Mouse (Mus musculus) ES-Bruce4 (cell line): Measurements from ENCODE around the gene Prdm16. TPM values are rescaled to one million over a fixed set of nuclear protein-coding genes. Genes with fewer than 3 reads are reported as not detected.

ENCODE experiments used
- H3K27ac ChIP-seq: 2 replicates; pipeline ENCODE4 v1.5.1; 2012; ENCODE audit warnings: low read length, inconsistent platforms; ENCODE audit not compliant: insufficient read depth
- H3K27me3 ChIP-seq: 2 replicates; pipeline ENCODE4 v1.6.1; 2012; ENCODE audit warnings: mild to moderate bottlenecking, low read length, inconsistent platforms; ENCODE audit not compliant: control insufficient read depth, poor library complexity, insufficient read depth, severe bottlenecking
- H3K36me3 ChIP-seq: 2 replicates; pipeline ENCODE4 v1.6.1; 2012; ENCODE audit warnings: inconsistent platforms, mild to moderate bottlenecking, low read length, moderate library complexity; ENCODE audit not compliant: control insufficient read depth, poor library complexity, insufficient read depth, severe bottlenecking
- H3K4me1 ChIP-seq: one replicate; pipeline ENCODE4 v1.8.1; 2011; ENCODE audit warnings: low read length; ENCODE audit not compliant: control insufficient read depth, insufficient read depth
- H3K4me3 ChIP-seq: 2 replicates; pipeline ENCODE4 v1.5.1; 2011; ENCODE audit warnings: low read depth, mild to moderate bottlenecking, low read length
- H3K9ac ChIP-seq: 2 replicates; pipeline ENCODE4 v1.6.1; 2012; ENCODE audit warnings: low read depth, mild to moderate bottlenecking, inconsistent platforms; ENCODE audit not compliant: poor library complexity, severe bottlenecking
- H3K9me3 ChIP-seq: replicated peaks from 2 replicates; pipeline ENCODE4 v1.6.1; 2012; ENCODE audit warnings: mild to moderate bottlenecking, low read length, inconsistent platforms; ENCODE audit not compliant: control insufficient read depth, poor library complexity, insufficient read depth, severe bottlenecking
- CTCF ChIP-seq: IDR thresholded peaks from one replicate; pipeline ENCODE4 v1.8.1; 2011; ENCODE audit warnings: low read depth, low read length
- EP300 ChIP-seq: IDR thresholded peaks from 2 replicates; pipeline ENCODE4 v1.6.1; 2011; ENCODE audit warnings: low read depth, low read length; ENCODE audit not compliant: insufficient read depth
- POLR2A ChIP-seq: IDR thresholded peaks from one replicate; pipeline ENCODE4 v1.8.1; 2011; ENCODE audit warnings: low read length; ENCODE audit not compliant: insufficient read depth
- polyA plus RNA-seq: library from polyadenylated mRNA; stranded (reverse); fragments of >200 nt; gene quantifications from 2 replicates; pipeline ENCODE4 v1.2.4, GENCODE M21; 2011; ENCODE audit warnings: low read depth; ENCODE audit not compliant: missing spikeins, insufficient read depth, insufficient read length

Prdm16 gene
- polyA plus RNA-seq, 1 experiment: 3.1 TPM

DNA sequence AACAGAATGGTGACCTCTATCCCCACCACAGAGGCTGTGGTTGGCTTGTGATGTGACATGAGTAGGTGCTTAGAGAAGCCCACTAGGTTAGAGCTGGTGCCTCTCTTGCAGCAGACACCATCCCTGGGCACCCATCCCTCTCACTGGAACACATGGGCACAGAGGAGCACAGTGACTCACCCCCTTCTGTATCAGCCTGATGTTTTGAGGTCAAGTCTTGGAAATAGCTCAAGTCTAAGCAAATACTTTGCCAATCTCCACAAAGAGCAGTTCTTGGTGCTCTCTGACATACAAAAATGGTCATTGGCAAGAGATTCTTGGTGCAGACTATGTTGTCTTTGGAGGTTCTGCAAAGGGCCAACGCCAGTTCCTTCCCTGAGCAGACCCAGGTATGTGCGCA, 257.8 kb downstream of the Prdm16 start:
- no peak for TF ChIP-seq EP300
- TF ChIP-seq CTCF: no peak
- no peak for TF ChIP-seq POLR2A
- Histone ChIP-seq H3K9ac (no peak overlapping the region), H3K4me1 (no peaks in the 10 kb centered on the region), H3K4me3 (no peak overlapping the region), H3K36me3 (no peaks in the 10 kb centered on the region), H3K27ac (no peak overlapping the region), H3K27me3 (no peaks in the 10 kb centered on the region), H3K9me3 (no peaks in the 10 kb centered on the region)

DNA sequence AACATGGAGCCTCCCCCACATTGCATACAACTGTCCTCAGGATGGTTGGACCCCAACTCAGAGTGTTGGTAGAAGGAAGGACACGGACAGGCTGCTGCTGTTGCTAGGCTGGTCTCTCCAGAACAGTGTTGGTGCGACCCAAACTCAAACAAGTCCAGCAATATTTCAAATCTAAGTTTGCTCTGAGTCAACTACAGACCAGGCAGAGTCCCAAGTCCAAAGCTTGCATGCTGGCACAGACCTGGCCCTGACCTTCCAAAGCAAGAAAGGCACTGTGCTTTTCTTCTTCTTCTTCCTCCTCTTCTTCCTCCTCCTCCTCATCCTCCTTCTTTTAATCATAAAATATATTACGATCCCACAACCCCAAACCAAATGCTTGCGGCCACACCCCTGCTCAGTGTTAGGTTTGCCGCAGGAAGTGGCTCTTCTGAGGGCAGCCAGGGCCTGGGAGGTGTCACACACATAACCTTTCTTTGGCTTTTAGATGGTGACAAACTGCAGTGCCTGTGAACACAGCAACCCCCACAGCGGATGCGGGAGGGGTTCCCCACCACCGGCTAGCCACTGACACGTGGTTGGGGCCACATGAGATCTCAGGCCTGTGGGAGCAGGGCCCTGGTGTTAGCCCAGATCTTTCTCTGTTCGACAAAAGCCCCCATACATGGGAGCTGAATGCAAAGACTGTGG, 260.6 kb downstream of the Prdm16 start:
- no peak overlapping the region for H3K27ac ChIP-seq
- no peaks in the 10 kb centered on the region for H3K4me1 ChIP-seq
- no peaks in the 10 kb centered on the region for H3K36me3 ChIP-seq
- TF ChIP-seq CTCF: no peak
- H3K27me3 ChIP-seq: no peaks in the 10 kb centered on the region
- H3K9ac ChIP-seq: no peak overlapping the region
- H3K4me3 ChIP-seq: no peak overlapping the region
- H3K9me3 ChIP-seq: no peaks in the 10 kb centered on the region

DNA sequence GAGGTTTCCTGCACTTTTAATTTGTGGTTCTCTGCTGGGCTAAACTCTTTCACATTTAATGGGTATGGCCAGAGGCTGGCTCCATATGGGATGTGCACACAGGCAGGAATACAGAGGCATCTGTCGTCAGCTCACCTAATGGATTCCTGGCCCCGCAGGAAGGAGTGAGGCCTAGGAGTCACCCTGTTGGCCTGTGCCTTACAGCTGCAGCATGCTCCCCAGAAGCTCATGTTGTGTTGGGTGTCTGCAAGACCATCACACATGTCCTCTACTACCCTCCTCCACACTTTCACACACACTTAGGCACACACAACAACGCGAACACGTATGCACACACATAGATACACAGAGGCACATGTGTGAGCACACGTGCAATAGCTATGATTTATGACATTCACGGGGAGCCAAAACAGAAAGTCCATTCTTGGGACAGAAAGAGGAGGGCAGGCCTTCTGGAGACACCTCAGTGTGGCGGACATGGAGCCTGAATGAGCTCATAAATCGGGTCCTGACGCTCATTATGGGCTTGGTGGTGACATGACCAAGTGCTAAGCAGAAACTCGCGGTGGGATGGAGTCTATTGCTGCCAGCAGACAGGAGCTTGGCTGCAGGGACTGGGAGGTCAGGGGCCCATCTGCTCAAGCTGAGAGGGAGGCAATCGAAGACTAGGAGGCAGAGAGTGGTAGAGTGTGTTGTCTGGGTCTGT, 265.0 kb downstream of the Prdm16 start:
- H3K36me3 ChIP-seq: no peaks in the 10 kb centered on the region
- no peak overlapping the region for H3K9ac ChIP-seq
- peaks cover 4% of the 10 kb centered on the region for H3K4me1 ChIP-seq
- H3K27ac ChIP-seq: no peak overlapping the region
- H3K27me3 ChIP-seq: no peaks in the 10 kb centered on the region
- no peak overlapping the region for H3K4me3 ChIP-seq
- H3K9me3 ChIP-seq: no peaks in the 10 kb centered on the region
- TF ChIP-seq POLR2A: no peak
- TF ChIP-seq EP300: no peak
- TF ChIP-seq CTCF: no peak

DNA sequence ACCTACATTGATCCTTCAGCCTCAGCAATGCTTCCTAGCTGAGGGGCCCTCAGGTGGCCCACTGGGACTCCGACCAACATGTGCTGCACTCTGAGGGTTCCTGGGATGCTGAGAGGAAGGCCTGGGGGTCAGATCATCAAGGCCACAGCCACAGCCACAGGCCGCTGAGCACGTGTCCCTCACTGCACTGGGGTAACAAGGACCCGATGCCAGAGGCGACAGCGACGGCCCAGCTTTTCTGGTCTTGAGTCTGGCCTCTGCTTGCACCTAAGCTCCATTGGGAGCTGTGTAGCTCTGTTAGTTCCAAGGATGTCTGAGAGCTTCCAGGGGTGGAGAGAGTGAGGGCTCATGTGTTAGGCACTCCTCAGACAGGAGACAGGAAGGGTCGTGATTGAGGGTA, 265.8 kb downstream of the Prdm16 start:
- TF ChIP-seq POLR2A (no peak), EP300 (no peak), CTCF (no peak)
- peaks cover 4% of the 10 kb centered on the region for H3K4me1 ChIP-seq
- no peaks in the 10 kb centered on the region for H3K36me3 ChIP-seq
- no peak overlapping the region for H3K27ac ChIP-seq
- H3K9ac ChIP-seq: no peak overlapping the region
- H3K27me3 ChIP-seq: no peaks in the 10 kb centered on the region
- no peaks in the 10 kb centered on the region for H3K9me3 ChIP-seq
- no peak overlapping the region for H3K4me3 ChIP-seq

DNA sequence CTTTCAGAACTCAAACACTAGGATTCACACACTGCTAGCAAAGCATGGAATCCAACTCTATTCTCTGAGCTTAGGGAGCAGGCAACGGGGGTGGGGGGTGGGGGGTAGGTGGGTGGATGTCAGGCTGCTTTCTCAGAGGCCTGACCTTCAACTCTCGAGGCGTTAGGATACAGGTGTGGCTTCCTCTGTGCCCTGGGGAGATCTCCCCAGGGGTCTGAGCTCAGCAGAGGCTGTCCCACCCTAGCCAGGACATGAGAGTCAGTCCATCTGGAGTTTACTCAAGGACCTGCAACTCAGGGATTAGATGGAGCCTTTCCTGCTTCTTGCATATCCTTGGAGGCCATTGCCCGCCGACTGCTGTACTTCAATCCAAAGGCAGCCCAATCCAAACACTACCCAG, 267.6 kb downstream of the Prdm16 start:
- no peaks in the 10 kb centered on the region for H3K27me3 ChIP-seq
- H3K27ac ChIP-seq: no peak overlapping the region
- H3K9me3 ChIP-seq: no peaks in the 10 kb centered on the region
- no peak overlapping the region for H3K9ac ChIP-seq
- H3K36me3 ChIP-seq: no peaks in the 10 kb centered on the region
- no peak overlapping the region for H3K4me3 ChIP-seq
- TF ChIP-seq EP300: peak; percentile 81; the same call in 1 of the 2 replicates
- no peak for TF ChIP-seq POLR2A
- no peak for TF ChIP-seq CTCF
- peaks cover 4% of the 10 kb centered on the region for H3K4me1 ChIP-seq

DNA sequence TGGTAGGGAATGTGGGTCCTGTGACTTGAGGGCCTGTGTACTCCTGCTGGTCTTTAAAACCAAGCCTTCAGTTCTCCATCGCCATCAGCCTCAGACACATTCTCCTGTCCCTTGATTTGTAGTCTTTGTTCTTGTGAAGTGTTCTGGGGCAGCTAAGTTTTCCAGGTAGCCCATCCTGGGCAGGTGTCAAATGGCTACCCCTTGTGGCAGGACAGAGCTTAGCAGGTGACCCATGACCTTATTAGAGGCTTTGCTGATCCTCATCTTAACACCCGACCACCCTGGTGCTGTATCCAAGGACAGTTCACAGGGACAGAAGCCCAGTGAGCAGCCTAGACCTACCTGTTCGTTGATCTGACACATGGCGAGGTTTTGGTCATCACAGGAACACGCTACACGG, 269.8 kb downstream of the Prdm16 start:
- Histone ChIP-seq H3K27me3 (no peaks in the 10 kb centered on the region), H3K9me3 (no peaks in the 10 kb centered on the region), H3K27ac (no peak overlapping the region), H3K36me3 (no peaks in the 10 kb centered on the region), H3K9ac (no peak overlapping the region), H3K4me3 (no peak overlapping the region), H3K4me1 (peaks cover 4% of the 10 kb centered on the region)
- TF ChIP-seq EP300 (no peak), CTCF (peak; percentile 17)
